Mouse (Mus musculus): Measurements from ENCODE around the gene Mdm2. TPM values are rescaled to one million over a fixed set of nuclear protein-coding genes. Genes with fewer than 3 reads are reported as not detected.

The Mdm2 gene
- total RNA-seq, 2 experiments from 2014 or later, result 44.0 to 68.6 TPM

- ATAC-seq (replicated peaks; ENCODE audit: poor library complexity), result no peak
These were observed 51.8 kb downstream of the Mdm2 start for GRCm38 (mm10) chr10:117658522-117659429.

- no peak for ATAC-seq (replicated peaks; ENCODE audit: poor library complexity)
These were observed 52.8 kb downstream of the Mdm2 start for GRCm38 (mm10) chr10:117657659-117658306.

DNA sequence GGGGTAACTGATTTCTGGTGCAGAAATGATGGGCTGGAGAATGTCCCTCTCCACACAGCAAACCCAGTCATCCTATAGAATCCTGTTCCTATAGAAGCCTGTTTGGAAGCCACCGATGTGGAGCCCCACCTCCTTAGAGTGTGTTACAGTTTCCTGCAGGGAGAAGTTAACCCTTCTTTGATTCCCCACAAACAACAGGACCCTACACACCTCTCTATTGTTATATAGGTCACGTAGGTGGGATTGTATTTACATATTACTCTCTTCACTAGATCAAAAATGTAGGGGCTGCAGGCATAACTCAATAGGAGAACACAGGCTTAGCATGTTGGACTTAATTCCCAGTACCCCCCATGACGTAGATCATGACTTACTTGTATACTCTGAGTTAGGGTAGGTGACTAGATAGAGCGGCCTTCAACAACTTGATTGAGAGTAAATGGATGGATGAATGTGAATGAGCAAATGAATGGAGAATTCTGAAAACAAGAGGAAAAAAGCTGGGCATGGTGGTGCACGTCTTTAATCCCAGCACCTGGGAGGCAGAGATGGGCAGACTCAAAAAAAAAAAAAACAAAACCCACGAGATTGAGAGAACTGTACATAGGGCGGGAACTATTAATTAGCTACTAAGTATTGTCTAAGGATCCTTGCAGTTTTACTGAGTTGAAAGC, 53.4 kb downstream of the Mdm2 start:
- ATAC-seq (replicated peaks; ENCODE audit: poor library complexity), result no peak

- no peak for ATAC-seq (replicated peaks; ENCODE audit: poor library complexity)
These were observed 53.9 kb downstream of the Mdm2 start for GRCm38 (mm10) chr10:117656662-117656962.

DNA sequence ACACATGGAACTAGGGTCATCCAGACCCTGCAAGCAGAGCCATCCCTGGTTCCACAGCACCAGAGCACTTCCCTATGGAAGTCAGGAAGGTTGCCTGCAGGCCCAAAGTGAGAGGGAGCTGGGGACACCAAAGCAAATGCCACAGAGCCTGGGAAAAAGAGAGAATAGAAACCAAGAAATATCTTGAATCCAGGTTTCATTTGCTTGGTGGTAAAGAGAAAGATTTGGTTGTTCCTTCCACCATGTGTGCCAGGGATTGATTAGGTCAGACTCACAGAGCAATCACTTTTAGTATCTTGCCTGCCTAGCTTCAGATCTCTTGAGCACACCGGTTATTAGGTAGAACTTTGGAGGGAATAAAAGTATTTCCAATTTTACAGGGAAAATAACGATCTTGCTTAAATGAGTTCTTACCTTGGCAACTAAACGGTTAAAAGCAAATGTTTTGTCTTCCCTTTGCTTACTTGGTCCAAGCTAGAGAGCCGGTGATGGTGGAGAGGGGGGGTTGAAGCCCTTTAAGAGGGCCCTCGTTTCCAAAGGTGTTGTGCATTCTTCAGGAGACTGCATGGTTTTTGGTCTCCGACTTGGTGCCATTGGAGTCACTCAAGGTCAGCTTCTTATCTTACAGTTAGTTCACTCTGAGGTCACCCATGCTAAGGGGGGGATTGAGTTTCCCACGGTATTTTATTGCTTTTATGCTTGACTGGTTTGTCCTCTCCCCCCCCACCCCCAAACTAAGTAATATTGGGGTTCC, 54.5 kb downstream of the Mdm2 start:
- ATAC-seq (replicated peaks; ENCODE audit: poor library complexity), result no peak

DNA sequence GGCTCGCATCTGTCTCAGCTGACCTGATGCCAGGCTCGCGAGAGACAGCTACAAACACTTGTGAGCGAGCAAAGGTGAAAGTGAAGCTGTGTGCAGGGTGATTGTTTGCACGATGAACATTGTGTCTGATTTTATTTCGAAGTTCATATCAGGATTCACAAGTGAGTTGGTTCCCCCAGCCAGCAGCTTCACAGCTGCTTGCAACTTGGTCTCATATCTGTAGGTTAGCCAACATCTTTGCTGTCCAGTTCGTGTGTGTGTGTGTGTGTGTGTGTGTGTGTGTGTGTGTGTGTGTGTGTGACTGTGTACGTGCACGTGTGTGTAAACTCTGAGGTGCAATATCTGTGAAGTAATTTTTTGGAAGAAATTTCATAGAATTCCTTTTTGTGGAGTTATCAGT, 55.1 kb downstream of the Mdm2 start:
- ATAC-seq (replicated peaks; ENCODE audit: poor library complexity), result no peak

- ATAC-seq (replicated peaks; ENCODE audit: poor library complexity), result no peak
These were observed 55.9 kb downstream of the Mdm2 start for GRCm38 (mm10) chr10:117654576-117655123.

- ATAC-seq (replicated peaks; ENCODE audit: poor library complexity), result no peak
These were observed 56.8 kb downstream of the Mdm2 start for GRCm38 (mm10) chr10:117653779-117654173.

DNA sequence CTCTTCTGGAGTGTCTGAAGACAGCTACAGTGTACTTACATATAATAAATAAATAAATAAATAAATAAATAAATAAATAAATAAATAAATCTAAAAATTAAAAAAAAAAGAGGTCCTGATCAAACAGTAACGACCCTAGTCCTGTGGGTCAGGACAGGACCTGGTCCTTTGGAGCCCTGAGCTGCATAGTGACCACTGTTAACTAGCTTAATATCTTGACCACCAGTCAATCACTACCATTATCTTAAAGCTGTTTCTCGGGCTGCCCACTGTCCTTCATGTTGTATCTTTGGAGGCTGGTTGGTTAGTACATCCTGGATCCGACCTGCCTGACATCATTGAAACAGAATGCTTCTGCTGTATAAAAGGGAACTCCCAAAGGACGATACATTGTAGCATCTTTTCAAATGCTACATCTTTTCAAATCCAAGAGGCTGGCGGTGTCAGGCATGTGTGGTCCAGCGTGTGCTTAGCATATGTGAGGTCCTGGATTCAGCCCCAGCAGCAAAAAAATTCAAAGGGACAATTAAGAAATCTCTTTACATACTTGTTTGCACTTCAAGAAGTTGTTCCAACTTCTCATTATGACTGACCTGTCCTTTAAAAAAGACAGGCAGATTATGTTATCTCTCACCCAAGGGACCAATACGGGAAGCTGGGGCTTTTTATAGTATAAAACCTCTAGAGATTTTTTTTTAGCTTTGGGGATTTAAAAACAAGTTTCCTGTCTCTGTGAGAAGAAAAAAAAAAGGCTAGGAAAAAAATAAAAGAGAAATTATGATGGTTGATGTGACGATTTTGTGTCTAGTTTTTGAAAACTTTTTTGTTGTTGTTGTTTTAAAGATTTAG, 57.4 kb downstream of the Mdm2 start:
- no peak for ATAC-seq (replicated peaks; ENCODE audit: poor library complexity)

GRCm38 (mm10) chr10:117652378-117652774, 58.2 kb downstream of the Mdm2 start:
- ATAC-seq (replicated peaks; ENCODE audit: poor library complexity), result no peak

GRCm38 (mm10) chr10:117651587-117652377, 58.8 kb downstream of the Mdm2 start:
- no peak for ATAC-seq (replicated peaks; ENCODE audit: poor library complexity)

DNA sequence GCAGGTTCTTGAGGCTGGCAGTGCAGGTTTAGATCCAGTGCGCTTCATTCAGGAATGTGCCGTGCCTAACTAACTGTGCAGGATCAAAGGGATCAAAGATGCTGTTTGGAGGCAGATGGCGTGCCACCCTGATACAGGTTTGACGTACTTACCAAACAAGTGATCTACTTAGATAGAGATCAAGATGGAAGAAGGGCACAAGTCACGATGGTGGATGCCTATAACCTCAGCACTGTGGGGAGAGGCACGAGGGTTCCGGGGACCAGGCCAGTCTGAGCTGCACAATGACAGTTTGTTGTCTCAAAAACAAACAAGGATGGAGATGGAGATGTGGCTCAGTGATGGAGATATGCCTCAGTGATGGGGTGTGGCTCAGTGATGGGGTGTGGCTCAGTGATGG, 59.8 kb downstream of the Mdm2 start:
- no peak for ATAC-seq (replicated peaks; ENCODE audit: poor library complexity)

DNA sequence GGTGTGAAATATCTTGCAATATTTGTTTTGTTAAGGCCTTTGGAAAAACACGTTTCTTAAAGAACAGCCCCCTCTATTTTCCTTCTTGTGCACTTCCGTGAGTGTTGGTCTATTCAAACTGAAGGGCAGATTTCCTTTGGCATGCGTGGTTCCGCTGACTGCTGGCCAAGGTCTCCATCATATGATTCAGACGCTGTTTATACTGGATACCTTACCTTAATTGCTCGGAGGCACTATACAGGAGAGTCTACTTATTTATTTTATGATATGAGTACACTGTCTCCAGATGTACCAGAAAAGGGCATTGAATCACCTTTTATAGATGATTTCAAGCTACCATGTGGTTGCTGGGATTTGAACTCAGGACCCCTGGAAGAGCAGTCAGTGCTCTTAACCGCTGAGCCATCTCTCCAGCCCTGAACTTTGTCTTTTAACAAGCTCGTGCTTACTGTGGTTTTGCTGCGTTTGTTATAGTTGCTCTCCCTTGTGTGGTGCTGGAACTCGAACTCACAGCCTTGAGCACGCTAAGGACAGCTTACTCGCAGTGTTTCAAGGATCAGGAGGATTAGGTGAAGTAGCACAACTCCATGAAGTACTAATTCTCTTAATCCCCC, 60.4 kb downstream of the Mdm2 start:
- ATAC-seq (replicated peaks; ENCODE audit: poor library complexity), result no peak

DNA sequence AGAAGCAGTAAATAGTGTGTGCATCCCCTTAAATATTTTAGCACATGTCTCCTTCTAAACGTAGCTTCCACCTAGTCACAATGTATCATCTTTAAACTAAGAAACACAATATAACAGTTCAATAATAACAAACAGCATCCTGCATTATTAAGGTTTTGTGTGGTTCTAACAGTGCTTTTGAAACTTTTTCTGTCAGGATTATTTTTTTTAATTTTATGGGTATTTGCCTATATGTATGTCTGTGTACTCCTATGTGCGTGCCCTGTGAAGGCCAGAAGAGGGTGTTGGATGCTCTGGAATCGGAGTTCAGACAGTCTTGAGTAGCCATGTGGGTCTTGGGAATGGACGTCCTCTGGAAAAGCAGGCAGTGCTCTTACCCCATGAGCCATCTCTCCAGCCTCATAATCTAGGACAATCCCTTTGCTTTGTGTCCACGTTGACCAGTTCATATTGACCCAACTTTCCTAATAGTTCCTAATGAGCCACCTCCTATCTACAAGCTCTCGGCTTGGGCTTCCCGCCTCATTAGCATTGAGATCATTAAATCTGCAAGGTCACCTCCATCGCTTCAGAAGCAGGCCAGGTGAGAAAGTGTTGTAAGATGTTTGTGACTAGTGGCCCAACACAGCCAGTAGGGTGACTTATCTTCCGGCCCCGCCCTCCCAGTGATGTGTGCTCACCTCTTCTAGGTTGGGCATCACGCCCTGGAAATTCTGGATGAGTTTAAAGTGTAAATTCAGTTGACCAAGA, 61.1 kb downstream of the Mdm2 start:
- no peak for ATAC-seq (replicated peaks; ENCODE audit: poor library complexity)

DNA sequence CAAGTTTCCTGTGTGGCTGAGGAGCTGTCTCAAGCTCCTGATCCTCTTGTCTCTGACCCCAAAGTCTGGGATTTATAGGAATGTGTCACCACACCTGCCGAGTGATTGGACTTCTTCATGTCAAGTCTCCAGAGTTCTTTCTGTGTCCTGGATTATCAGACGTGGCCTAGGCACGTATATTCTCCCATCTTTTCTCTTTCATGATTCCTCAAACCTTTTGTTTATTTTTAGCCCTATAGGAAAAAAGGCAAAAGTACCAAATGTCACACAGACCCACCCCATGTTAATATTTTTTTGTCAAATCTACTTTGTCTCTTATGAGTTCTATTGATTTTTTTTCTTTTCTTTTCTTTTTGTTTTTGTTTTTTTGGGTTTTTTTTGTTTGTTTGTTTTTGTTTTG, 61.9 kb downstream of the Mdm2 start:
- ATAC-seq (replicated peaks; ENCODE audit: poor library complexity), result no peak

DNA sequence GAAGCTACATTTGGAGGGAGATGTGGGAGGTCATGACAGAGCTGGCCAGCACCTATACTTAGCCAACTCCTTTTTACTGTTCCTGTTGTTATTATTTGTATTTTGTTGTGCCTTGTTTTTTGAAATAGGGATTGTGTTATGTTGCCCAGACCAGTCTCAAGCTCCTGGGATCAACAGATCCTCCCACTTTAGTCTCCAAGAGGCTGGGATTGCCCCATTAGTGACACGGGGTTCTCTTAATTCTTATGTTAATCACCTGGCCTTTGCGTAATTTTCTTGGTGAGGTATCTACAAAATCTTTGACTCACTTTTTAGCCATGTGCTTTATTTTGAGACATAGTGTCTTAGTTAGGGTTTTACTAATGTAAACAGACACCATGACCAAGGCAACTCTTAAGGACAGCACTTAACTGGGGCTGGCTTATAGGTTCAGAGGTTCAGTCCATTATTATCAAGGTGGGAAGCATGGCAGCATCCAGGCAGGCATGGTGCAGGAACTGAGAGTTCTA, 62.5 kb downstream of the Mdm2 start:
- no peak for ATAC-seq (replicated peaks; ENCODE audit: poor library complexity)

GRCm38 (mm10) chr10:117647158-117647505, 63.4 kb downstream of the Mdm2 start:
- no peak for ATAC-seq (replicated peaks; ENCODE audit: poor library complexity)
